Mouse (Mus musculus) ES-Bruce4 (cell line): ENCODE results near the gene Cep170b. TPM values are rescaled to one million over a fixed set of nuclear protein-coding genes. Genes with fewer than 3 reads are reported as not detected.

Experiments
- H3K27ac ChIP-seq: 2 replicates; pipeline ENCODE4 v1.5.1; 2012; ENCODE audit warnings: low read length, inconsistent platforms; ENCODE audit not compliant: insufficient read depth
- H3K27me3 ChIP-seq: 2 replicates; pipeline ENCODE4 v1.6.1; 2012; ENCODE audit warnings: mild to moderate bottlenecking, low read length, inconsistent platforms; ENCODE audit not compliant: control insufficient read depth, poor library complexity, insufficient read depth, severe bottlenecking
- H3K36me3 ChIP-seq: 2 replicates; pipeline ENCODE4 v1.6.1; 2012; ENCODE audit warnings: inconsistent platforms, mild to moderate bottlenecking, low read length, moderate library complexity; ENCODE audit not compliant: control insufficient read depth, poor library complexity, insufficient read depth, severe bottlenecking
- H3K4me1 ChIP-seq: one replicate; pipeline ENCODE4 v1.8.1; 2011; ENCODE audit warnings: low read length; ENCODE audit not compliant: control insufficient read depth, insufficient read depth
- H3K4me3 ChIP-seq: 2 replicates; pipeline ENCODE4 v1.5.1; 2011; ENCODE audit warnings: low read depth, mild to moderate bottlenecking, low read length
- H3K9ac ChIP-seq: 2 replicates; pipeline ENCODE4 v1.6.1; 2012; ENCODE audit warnings: low read depth, mild to moderate bottlenecking, inconsistent platforms; ENCODE audit not compliant: poor library complexity, severe bottlenecking
- H3K9me3 ChIP-seq: replicated peaks from 2 replicates; pipeline ENCODE4 v1.6.1; 2012; ENCODE audit warnings: mild to moderate bottlenecking, low read length, inconsistent platforms; ENCODE audit not compliant: control insufficient read depth, poor library complexity, insufficient read depth, severe bottlenecking
- CTCF ChIP-seq: IDR thresholded peaks from one replicate; pipeline ENCODE4 v1.8.1; 2011; ENCODE audit warnings: low read depth, low read length
- EP300 ChIP-seq: IDR thresholded peaks from 2 replicates; pipeline ENCODE4 v1.6.1; 2011; ENCODE audit warnings: low read depth, low read length; ENCODE audit not compliant: insufficient read depth
- POLR2A ChIP-seq: IDR thresholded peaks from one replicate; pipeline ENCODE4 v1.8.1; 2011; ENCODE audit warnings: low read length; ENCODE audit not compliant: insufficient read depth
- polyA plus RNA-seq: library from polyadenylated mRNA; stranded (reverse); fragments of >200 nt; gene quantifications from 2 replicates; pipeline ENCODE4 v1.2.4, GENCODE M21; 2011; ENCODE audit warnings: low read depth; ENCODE audit not compliant: missing spikeins, insufficient read depth, insufficient read length

The Cep170b gene
- polyA plus RNA-seq, 1 experiment, result 104 TPM

DNA sequence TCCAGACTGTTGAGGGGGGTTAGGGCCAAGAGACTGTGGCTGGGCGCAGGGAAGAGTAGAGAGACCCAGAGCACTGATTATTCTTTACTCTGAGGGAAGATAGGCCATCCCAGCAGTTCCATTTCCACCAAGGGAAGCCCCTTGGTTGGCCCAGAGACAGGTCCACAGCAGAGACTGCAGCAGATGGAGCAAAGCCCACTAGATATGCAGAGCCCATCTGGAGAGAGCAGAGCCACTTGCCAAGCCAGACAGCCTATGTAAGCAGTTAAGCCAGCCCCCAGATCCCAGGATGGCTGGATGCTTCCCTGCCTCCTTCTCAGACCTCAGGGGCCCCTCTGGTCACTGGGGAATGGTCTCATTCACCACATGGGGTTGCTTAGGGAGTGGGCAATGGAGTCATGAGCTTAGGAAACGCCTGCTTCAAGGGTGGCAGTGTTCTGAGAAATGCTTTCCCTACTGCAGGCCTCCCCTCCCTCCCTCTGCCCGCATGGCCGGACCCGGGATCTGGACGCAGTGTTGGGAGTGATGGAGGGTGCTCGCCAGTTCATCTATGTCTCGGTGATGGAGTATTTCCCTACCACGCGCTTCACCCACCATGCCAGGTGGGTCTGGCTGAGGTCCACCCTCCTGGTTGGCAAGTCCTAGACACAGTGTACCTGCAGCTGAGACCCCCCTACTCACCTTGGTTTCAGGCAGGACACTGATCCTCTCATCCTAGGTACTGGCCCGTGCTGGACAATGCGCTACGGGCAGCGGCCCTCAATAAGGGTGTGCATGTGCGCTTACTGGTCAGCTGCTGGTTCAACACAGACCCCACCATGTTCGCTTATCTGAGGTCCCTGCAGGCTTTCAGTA, 47.0 kb downstream of the Cep170b start:
- Histone ChIP-seq H3K4me3 (no peak overlapping the region), H3K27ac (no peak overlapping the region), H3K9ac (no peak overlapping the region), H3K9me3 (no peaks in the 10 kb centered on the region), H3K36me3 (no peaks in the 10 kb centered on the region), H3K27me3 (no peaks in the 10 kb centered on the region), H3K4me1 (no peaks in the 10 kb centered on the region)
- TF ChIP-seq EP300 (no peak), CTCF (no peak), POLR2A (no peak)

DNA sequence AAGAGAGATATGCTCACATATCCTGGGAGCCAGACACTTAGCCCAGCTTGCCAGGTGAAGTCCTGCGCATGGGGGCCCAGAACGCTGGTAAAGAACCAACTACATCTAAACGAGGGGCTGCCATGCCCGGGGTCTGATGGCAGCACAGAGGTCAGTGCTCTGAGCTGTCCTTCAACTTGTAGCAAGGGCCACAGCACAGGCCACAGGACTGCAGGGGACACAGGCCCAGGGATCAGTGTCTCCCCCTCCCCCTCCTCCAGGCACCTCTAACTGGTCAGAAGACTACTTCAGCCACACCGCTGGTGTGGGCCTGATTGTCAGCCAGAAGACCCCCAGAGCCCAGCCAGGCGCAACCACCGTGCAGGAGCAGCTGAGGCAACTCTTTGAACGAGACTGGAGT, 47.9 kb downstream of the Cep170b start:
- no peaks in the 10 kb centered on the region for H3K4me1 ChIP-seq
- no peak overlapping the region for H3K27ac ChIP-seq
- H3K4me3 ChIP-seq, result no peak overlapping the region
- no peak for TF ChIP-seq CTCF
- no peak for TF ChIP-seq POLR2A
- TF ChIP-seq EP300, result no peak
- no peaks in the 10 kb centered on the region for H3K27me3 ChIP-seq
- no peaks in the 10 kb centered on the region for H3K9me3 ChIP-seq
- H3K36me3 ChIP-seq, result no peaks in the 10 kb centered on the region
- no peak overlapping the region for H3K9ac ChIP-seq

DNA sequence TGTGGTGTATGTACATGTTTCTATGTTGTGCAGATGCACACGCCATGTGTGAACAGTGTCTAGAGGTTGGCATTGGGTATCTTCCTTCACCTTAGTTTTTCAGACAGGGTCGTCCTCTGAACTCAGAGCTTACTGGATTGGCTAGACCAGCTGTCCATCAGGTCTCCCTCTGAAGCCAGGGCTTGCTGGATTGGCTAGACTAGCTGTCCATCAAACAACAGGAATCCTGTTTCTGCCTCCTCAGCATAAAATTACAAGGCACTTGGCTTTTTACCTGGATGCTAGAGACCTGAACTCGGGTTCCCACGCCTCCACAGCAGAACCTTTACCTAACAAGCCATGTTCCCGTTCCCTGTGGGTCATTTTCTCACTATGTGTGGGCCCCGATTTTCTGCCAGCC, 48.8 kb downstream of the Cep170b start:
- no peaks in the 10 kb centered on the region for H3K27me3 ChIP-seq
- no peaks in the 10 kb centered on the region for H3K4me1 ChIP-seq
- no peaks in the 10 kb centered on the region for H3K9me3 ChIP-seq
- no peak overlapping the region for H3K9ac ChIP-seq
- H3K36me3 ChIP-seq, result no peaks in the 10 kb centered on the region
- H3K4me3 ChIP-seq, result no peak overlapping the region
- no peak overlapping the region for H3K27ac ChIP-seq
- no peak for TF ChIP-seq EP300
- no peak for TF ChIP-seq CTCF
- no peak for TF ChIP-seq POLR2A

GRCm38 (mm10) chr12:112769751-112770150, 49.5 kb downstream of the Cep170b start:
- TF ChIP-seq EP300 (no peak), CTCF (no peak), POLR2A (no peak)
- Histone ChIP-seq H3K36me3 (no peaks in the 10 kb centered on the region), H3K9me3 (no peaks in the 10 kb centered on the region), H3K27ac (no peak overlapping the region), H3K4me3 (no peak overlapping the region), H3K9ac (no peak overlapping the region), H3K4me1 (no peaks in the 10 kb centered on the region), H3K27me3 (no peaks in the 10 kb centered on the region)

DNA sequence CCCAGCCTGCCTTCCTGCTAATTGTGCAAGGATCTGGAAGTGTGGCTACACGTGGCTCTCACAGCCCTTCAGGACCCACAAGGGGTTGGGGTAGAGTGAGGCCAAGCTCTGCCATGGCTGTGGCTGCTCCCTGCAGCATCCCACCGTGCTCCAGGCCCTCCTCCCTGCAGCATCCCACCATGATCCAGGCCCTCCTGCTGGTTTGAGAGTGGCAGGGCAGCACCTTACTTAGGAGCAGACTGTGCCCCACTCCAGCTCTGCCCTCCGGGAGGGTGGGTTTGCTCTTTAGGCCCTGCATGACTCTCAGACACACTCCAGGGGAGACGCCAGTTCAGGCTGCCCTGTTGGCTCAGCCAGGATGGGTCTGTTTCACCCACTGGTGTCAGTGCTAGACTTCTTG, 50.1 kb downstream of the Cep170b start:
- H3K36me3 ChIP-seq, result no peaks in the 10 kb centered on the region
- H3K27ac ChIP-seq, result no peak overlapping the region
- H3K4me1 ChIP-seq, result no peaks in the 10 kb centered on the region
- H3K9me3 ChIP-seq, result no peaks in the 10 kb centered on the region
- H3K27me3 ChIP-seq, result no peaks in the 10 kb centered on the region
- H3K4me3 ChIP-seq, result no peak overlapping the region
- H3K9ac ChIP-seq, result no peak overlapping the region
- TF ChIP-seq EP300 (no peak), POLR2A (no peak), CTCF (no peak)

DNA sequence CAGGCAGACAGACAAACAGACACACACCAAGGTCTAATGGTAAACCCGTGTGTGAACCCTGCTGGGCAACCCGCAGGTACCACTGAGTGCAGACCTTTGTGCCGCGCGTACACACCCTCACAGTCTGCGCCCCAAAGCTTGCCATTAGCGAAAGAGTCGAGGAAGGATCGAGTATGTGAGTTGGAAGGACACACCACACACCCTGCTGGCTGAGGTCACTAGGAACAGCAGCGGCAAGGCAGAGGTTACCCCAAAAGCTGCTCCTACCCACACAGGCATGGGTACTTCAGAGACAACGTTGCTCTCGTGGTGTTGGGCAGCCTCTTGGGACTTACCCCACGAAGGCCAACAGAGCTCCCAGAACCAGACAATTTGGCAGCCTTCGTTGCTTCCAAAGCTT, 52.1 kb downstream of the Cep170b start:
- no peaks in the 10 kb centered on the region for H3K36me3 ChIP-seq
- no peaks in the 10 kb centered on the region for H3K4me1 ChIP-seq
- H3K27me3 ChIP-seq, result no peaks in the 10 kb centered on the region
- no peaks in the 10 kb centered on the region for H3K9me3 ChIP-seq
- TF ChIP-seq POLR2A (no peak), CTCF (no peak), EP300 (no peak)
- no peak overlapping the region for H3K4me3 ChIP-seq
- no peak overlapping the region for H3K27ac ChIP-seq
- H3K9ac ChIP-seq, result no peak overlapping the region
